Mouse (Mus musculus) embryonic facial prominence, embryonic 15.5 days (tissue): ENCODE results near the gene Pxn. TPM values are rescaled to one million over a fixed set of nuclear protein-coding genes. Genes with fewer than 3 reads are reported as not detected.
"Not testable (repeated sequence)": the region's sequence is repeated elsewhere in the genome, so short reads cannot be mapped to it uniquely, and the experiment has no call there.

Source experiments
- ATAC-seq: fragments of 200-750 bp; cut with Nextera tagmentation; 2 replicates; pipeline ENCODE4 v1.8.0; 2017; ENCODE audit warnings: low read depth, moderate TSS enrichment; ENCODE audit not compliant: insufficient number of reproducible peaks, low FRiP score, low TSS enrichment
- H3K27ac ChIP-seq: fragments of 300-500 bp; sonication (generic); replicated peaks from 2 replicates; pipeline ENCODE4 v1.5.1; 2015; ENCODE audit warnings: mild to moderate bottlenecking, inconsistent platforms
- H3K27me3 ChIP-seq: fragments of 300-500 bp; sonication (generic); 2 replicates; pipeline ENCODE4 v1.6.1; 2015; ENCODE audit warnings: inconsistent platforms
- H3K36me3 ChIP-seq: fragments of 300-500 bp; sonication (generic); 2 replicates; pipeline ENCODE4 v1.6.1; 2015; ENCODE audit warnings: mild to moderate bottlenecking, inconsistent platforms
- H3K4me1 ChIP-seq: fragments of 300-500 bp; sonication (generic); 2 replicates; pipeline ENCODE4 v1.6.1; 2015; ENCODE audit warnings: inconsistent platforms
- H3K4me2 ChIP-seq: fragments of 300-500 bp; sonication (generic); replicated peaks from 2 replicates; pipeline ENCODE4 v1.6.1; 2015; ENCODE audit warnings: mild to moderate bottlenecking, inconsistent platforms
- H3K4me3 ChIP-seq: fragments of 300-500 bp; sonication (generic); replicated peaks from 2 replicates; pipeline ENCODE4 v1.5.1; 2015; ENCODE audit warnings: mild to moderate bottlenecking, inconsistent platforms
- H3K9ac ChIP-seq: fragments of 300-500 bp; sonication (generic); 2 replicates; pipeline ENCODE4 v1.6.1; 2015; ENCODE audit warnings: inconsistent platforms
- H3K9me3 ChIP-seq: fragments of 300-500 bp; sonication (generic); replicated peaks from 2 replicates; pipeline ENCODE4 v1.6.1; 2016; ENCODE audit warnings: inconsistent platforms
- WGBS: fragments of 180-500 bp; shearing (Covaris S2); methylation state at CpG from one replicate; pipeline ENCODE4 v1.1.7; 2015; 5-methylcytosine and 5-hydroxymethylcytosine counted together
- polyA plus RNA-seq: library from polyadenylated mRNA; unstranded; fragments of >200 nt; fragmentation: Nextera tagmentation; extraction: Ambion mirVana; gene quantifications from 2 replicates; pipeline ENCODE4 v1.2.1, GENCODE M21; 2015

Pxn gene
- polyA plus RNA-seq, 1 experiment from 2014 or later: 52.8 TPM

GRCm38 (mm10) chr5:115512375-115512774 is 5.9 kb downstream of the Pxn start:
- Histone ChIP-seq H3K4me2 (no peak overlapping the region), H3K4me1 (peaks cover 76% of the 10 kb centered on the region), H3K9ac (no peak overlapping the region), H3K4me3 (no peak overlapping the region), H3K27ac (no peak overlapping the region), H3K36me3 (peaks cover 3% of the 10 kb centered on the region; the same call in 1 of the 2 replicates), H3K9me3 (no peaks in the 10 kb centered on the region), H3K27me3 (no peaks in the 10 kb centered on the region)
- 83% methylated on average over 7 of the region's 7 CpGs for WGBS
- ATAC-seq: no peak

- Histone ChIP-seq H3K36me3 (peaks cover 3% of the 10 kb centered on the region; the same call in 1 of the 2 replicates), H3K27ac (no peak overlapping the region), H3K4me1 (peaks cover 71% of the 10 kb centered on the region), H3K4me3 (no peak overlapping the region), H3K27me3 (no peaks in the 10 kb centered on the region), H3K9ac (no peak overlapping the region), H3K4me2 (no peak overlapping the region), H3K9me3 (no peaks in the 10 kb centered on the region)
- no peak for ATAC-seq
- 95% methylated on average over 14 of the region's 14 CpGs for WGBS
Measured at GRCm38 (mm10) chr5:115513246-115513645, 6.8 kb downstream of the Pxn start.

GRCm38 (mm10) chr5:115513721-115514120 is 7.2 kb downstream of the Pxn start:
- Histone ChIP-seq H3K36me3 (peaks cover 3% of the 10 kb centered on the region; the same call in 1 of the 2 replicates), H3K9me3 (no peaks in the 10 kb centered on the region), H3K4me3 (no peak overlapping the region), H3K4me2 (no peak overlapping the region), H3K27me3 (no peaks in the 10 kb centered on the region), H3K27ac (no peak overlapping the region; the same call in 1 of the 2 replicates), H3K9ac (no peak overlapping the region), H3K4me1 (peaks cover 66% of the 10 kb centered on the region)
- WGBS: 85% methylated on average over 16 of the region's 16 CpGs
- no peak for ATAC-seq

- peak overlapping the region; percentile 92 for H3K27ac ChIP-seq
- 62% methylated on average over 6 of the region's 6 CpGs for WGBS
- H3K4me2 ChIP-seq: peak overlapping the region; percentile 39
- H3K9me3 ChIP-seq: no peaks in the 10 kb centered on the region
- H3K4me1 ChIP-seq: peaks cover 60% of the 10 kb centered on the region
- H3K27me3 ChIP-seq: no peaks in the 10 kb centered on the region
- H3K9ac ChIP-seq: no peak overlapping the region
- peaks cover 3% of the 10 kb centered on the region; the same call in 1 of the 2 replicates for H3K36me3 ChIP-seq
- no peak for ATAC-seq
- H3K4me3 ChIP-seq: no peak overlapping the region
Measured at GRCm38 (mm10) chr5:115514346-115514745, 7.9 kb downstream of the Pxn start.

GRCm38 (mm10) chr5:115514896-115515587 is 8.6 kb downstream of the Pxn start:
- peak; percentile 85 for ATAC-seq
- Histone ChIP-seq H3K36me3 (peaks cover 3% of the 10 kb centered on the region; the same call in 1 of the 2 replicates), H3K4me2 (peak overlapping the region; percentile 39), H3K4me1 (peaks cover 54% of the 10 kb centered on the region), H3K27me3 (no peaks in the 10 kb centered on the region), H3K9ac (no peak overlapping the region), H3K27ac (peak overlapping the region; percentile 92), H3K9me3 (no peaks in the 10 kb centered on the region), H3K4me3 (peak overlapping the region; percentile 12; the same call in 1 of the 2 replicates)
- 17% methylated on average over 20 of the region's 20 CpGs for WGBS

- no peak overlapping the region for H3K9ac ChIP-seq
- no peak for ATAC-seq
- H3K27me3 ChIP-seq: no peaks in the 10 kb centered on the region
- H3K4me2 ChIP-seq: no peak overlapping the region
- H3K27ac ChIP-seq: peak overlapping the region; percentile 92
- H3K36me3 ChIP-seq: peaks cover 3% of the 10 kb centered on the region; the same call in 1 of the 2 replicates
- H3K9me3 ChIP-seq: no peaks in the 10 kb centered on the region
- WGBS: 84% methylated on average over 32 of the region's 32 CpGs
- peaks cover 58% of the 10 kb centered on the region for H3K4me1 ChIP-seq
- no peak overlapping the region for H3K4me3 ChIP-seq
Measured at GRCm38 (mm10) chr5:115516081-115516907, 9.8 kb downstream of the Pxn start.

GRCm38 (mm10) chr5:115516908-115517307 is 10.4 kb downstream of the Pxn start:
- Histone ChIP-seq H3K4me1 (peaks cover 60% of the 10 kb centered on the region), H3K27ac (peak overlapping the region; percentile 92; the same call in 1 of the 2 replicates)

GRCm38 (mm10) chr5:115517501-115517900 is 11.0 kb downstream of the Pxn start:
- 83% methylated on average over 9 of the region's 9 CpGs for WGBS
- no peak for ATAC-seq
- peaks cover 3% of the 10 kb centered on the region; the same call in 1 of the 2 replicates for H3K36me3 ChIP-seq
- 0 out of 2 replicates have a peak overlapping the region, but pooled peaks have one; percentile 92 for H3K27ac ChIP-seq
- no peak overlapping the region for H3K4me2 ChIP-seq
- no peak overlapping the region for H3K9ac ChIP-seq
- H3K4me1 ChIP-seq: peaks cover 61% of the 10 kb centered on the region
- H3K27me3 ChIP-seq: no peaks in the 10 kb centered on the region
- no peaks in the 10 kb centered on the region for H3K9me3 ChIP-seq
- no peak overlapping the region for H3K4me3 ChIP-seq

More at GRCm38 (mm10) chr5:115516908-115517307, 10.4 kb downstream of the Pxn start:
- Histone ChIP-seq H3K36me3 (peaks cover 3% of the 10 kb centered on the region; the same call in 1 of the 2 replicates), H3K27me3 (no peaks in the 10 kb centered on the region), H3K9ac (no peak overlapping the region), H3K4me3 (no peak overlapping the region), H3K9me3 (no peaks in the 10 kb centered on the region), H3K4me2 (no peak overlapping the region)
- ATAC-seq: no peak
- 88% methylated on average over 7 of the region's 7 CpGs for WGBS

GRCm38 (mm10) chr5:115518214-115518613 is 11.7 kb downstream of the Pxn start:
- 95% methylated on average over 8 of the region's 8 CpGs for WGBS
- H3K36me3 ChIP-seq, H3K4me2 ChIP-seq, ATAC-seq, H3K9ac ChIP-seq, H3K4me3 ChIP-seq, H3K27me3 ChIP-seq, H3K9me3 ChIP-seq, H3K27ac ChIP-seq: not testable (repeated sequence)
- H3K4me1 ChIP-seq: peaks cover 66% of the 10 kb centered on the region

- H3K4me3 ChIP-seq: no peak overlapping the region
- H3K4me2 ChIP-seq: no peak overlapping the region
- ATAC-seq: no peak
- 51% methylated on average over 21 of the region's 21 CpGs for WGBS
- H3K36me3 ChIP-seq: no peaks in the 10 kb centered on the region
- peaks cover 65% of the 10 kb centered on the region for H3K4me1 ChIP-seq
- H3K27me3 ChIP-seq: no peaks in the 10 kb centered on the region
- H3K9me3 ChIP-seq: no peaks in the 10 kb centered on the region
- no peak overlapping the region for H3K9ac ChIP-seq
- peak overlapping the region; percentile 25; the same call in 1 of the 2 replicates for H3K27ac ChIP-seq
Measured at GRCm38 (mm10) chr5:115520325-115520869, 13.9 kb downstream of the Pxn start.
